Mouse (Mus musculus): ENCODE measurements around the gene Plcd4. TPM values are rescaled to one million over a fixed set of nuclear protein-coding genes. Genes with fewer than 3 reads are reported as not detected.

The Plcd4 gene
- polyA plus RNA-seq, 1 experiment: 1.0 TPM

DNA sequence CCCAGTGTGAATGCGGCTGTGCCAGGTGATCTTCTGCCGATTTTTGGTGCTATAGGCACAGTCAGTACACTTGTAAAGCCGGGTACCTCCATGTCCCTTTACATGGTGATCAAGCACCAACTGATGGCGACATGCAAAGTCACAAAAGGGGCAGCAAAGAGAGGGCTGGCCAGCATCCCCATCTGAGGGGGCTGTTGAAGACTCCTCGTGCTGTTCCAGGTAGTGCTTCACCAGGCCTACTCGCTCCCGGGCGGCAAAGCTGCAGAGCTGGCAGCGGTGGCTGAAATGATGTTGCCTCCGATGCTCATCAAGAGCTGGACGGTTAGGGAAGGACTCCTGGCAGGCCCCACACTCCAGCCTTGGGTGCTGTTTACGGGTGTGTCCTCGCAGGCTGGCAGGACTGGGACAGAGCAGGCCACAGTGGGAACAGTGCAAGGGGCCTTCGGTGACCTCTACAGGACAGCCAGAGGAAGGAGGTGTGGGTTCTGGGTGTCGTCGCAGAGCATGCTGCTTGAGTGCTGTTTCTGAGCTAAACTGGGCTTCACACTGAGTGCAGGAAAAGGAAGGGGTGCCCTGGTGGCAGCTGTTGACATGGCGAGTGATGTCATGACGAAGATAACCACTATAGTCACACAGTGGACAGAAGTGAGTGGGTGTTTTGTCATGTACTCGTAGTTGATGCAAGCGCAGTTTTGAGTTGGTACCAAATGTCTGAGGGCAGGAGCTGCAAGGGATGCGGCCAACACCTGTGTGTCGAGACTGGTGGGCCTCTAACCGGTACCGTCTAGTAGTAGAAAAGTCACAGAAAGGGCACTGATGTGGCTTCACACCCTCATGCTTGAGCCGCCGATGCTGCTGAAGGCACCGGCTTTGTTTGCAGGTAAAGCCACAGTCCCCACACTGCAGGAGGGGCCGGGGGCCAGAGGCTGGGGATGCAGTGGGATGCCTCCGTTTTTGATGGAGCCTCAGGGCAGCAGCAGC lies 27.3 kb downstream of the Plcd4 start:
- Histone ChIP-seq H3K36me3 (ENCODE audit: control insufficient read depth, insufficient read depth, low read length) (peaks cover 5% of the 10 kb centered on the region), H3K27me3 (replicated peaks; ENCODE audit: control insufficient read depth, insufficient read depth, low read length) (no peaks in the 10 kb centered on the region), H3K27ac (ENCODE audit: insufficient read depth, low read depth, low read length) (no peak overlapping the region), H3K4me3 (ENCODE audit: insufficient read depth, low read depth, low read length) (no peak overlapping the region), H3K4me1 (ENCODE audit: control insufficient read depth, insufficient read depth, low read length) (no peaks in the 10 kb centered on the region)
- no peak for TF ChIP-seq CTCF (conservative IDR thresholded peaks at IDR 0.05; ENCODE audit: insufficient read depth, insufficient read length, low read depth, low read length)
- no peak for TF ChIP-seq POLR2A (IDR thresholded peaks at IDR 0.05; ENCODE audit: low read depth, low read length)
- 91% methylated on average over 29 of the region's 29 CpGs for WGBS
- no peak for DNase-seq

DNA sequence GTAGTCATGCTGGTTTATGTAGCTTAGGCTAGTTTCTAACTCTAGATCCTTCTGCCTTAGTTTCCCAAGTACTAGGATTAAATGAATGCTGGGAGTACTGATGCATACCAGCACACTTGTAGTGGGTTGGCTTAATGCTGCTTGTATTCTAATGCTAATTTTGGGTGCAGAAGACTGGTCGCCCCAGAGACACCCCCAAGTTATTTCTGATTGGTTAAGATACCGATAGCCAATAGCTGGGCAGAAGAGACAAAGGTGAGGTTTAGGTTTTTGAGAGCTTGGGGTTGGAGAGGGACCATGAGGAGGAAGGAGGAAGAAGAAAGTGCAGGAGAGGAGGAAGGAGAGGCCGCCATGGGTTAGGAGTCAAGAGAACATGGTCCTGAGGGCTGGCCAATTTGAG lies 39.9 kb downstream of the Plcd4 start:
- no peak overlapping the region for H3K27ac ChIP-seq (ENCODE audit: insufficient read depth, low read depth, low read length)
- TF ChIP-seq CTCF (conservative IDR thresholded peaks at IDR 0.05; ENCODE audit: insufficient read depth, insufficient read length, low read depth, low read length): no peak
- TF ChIP-seq POLR2A (IDR thresholded peaks at IDR 0.05; ENCODE audit: low read depth, low read length): no peak
- H3K4me3 ChIP-seq (ENCODE audit: insufficient read depth, low read depth, low read length): no peak overlapping the region
- 89% methylated on average over 3 of the region's 3 CpGs for WGBS
- no peak for DNase-seq
- H3K36me3 ChIP-seq (ENCODE audit: control insufficient read depth, insufficient read depth, low read length): peaks cover 1% of the 10 kb centered on the region; the same call in 1 of the 2 replicates
- no peaks in the 10 kb centered on the region for H3K27me3 ChIP-seq (replicated peaks; ENCODE audit: control insufficient read depth, insufficient read depth, low read length)
- peaks cover 4% of the 10 kb centered on the region; the same call in 1 of the 2 replicates for H3K4me1 ChIP-seq (ENCODE audit: control insufficient read depth, insufficient read depth, low read length)

GRCm38 (mm10) chr1:74584616-74585398 lies 42.1 kb downstream of the Plcd4 start:
- Histone ChIP-seq H3K36me3 (ENCODE audit: control insufficient read depth, insufficient read depth, low read length) (no peaks in the 10 kb centered on the region; the same call in 1 of the 2 replicates), H3K4me3 (ENCODE audit: insufficient read depth, low read depth, low read length) (no peak overlapping the region), H3K27ac (ENCODE audit: insufficient read depth, low read depth, low read length) (no peak overlapping the region), H3K4me1 (ENCODE audit: control insufficient read depth, insufficient read depth, low read length) (peaks cover 6% of the 10 kb centered on the region; the same call in 1 of the 2 replicates), H3K27me3 (replicated peaks; ENCODE audit: control insufficient read depth, insufficient read depth, low read length) (no peaks in the 10 kb centered on the region)
- DNase-seq: no peak
- no peak for TF ChIP-seq CTCF (conservative IDR thresholded peaks at IDR 0.05; ENCODE audit: insufficient read depth, insufficient read length, low read depth, low read length)
- no peak for TF ChIP-seq POLR2A (IDR thresholded peaks at IDR 0.05; ENCODE audit: low read depth, low read length)
- WGBS: 92% methylated on average over 3 of the region's 3 CpGs

GRCm38 (mm10) chr1:74587233-74587772 lies 44.6 kb downstream of the Plcd4 start:
- Histone ChIP-seq H3K27ac (ENCODE audit: insufficient read depth, low read depth, low read length) (peak overlapping the region; percentile 42), H3K4me1 (ENCODE audit: control insufficient read depth, insufficient read depth, low read length) (peaks cover 6% of the 10 kb centered on the region; the same call in 1 of the 2 replicates), H3K4me3 (ENCODE audit: insufficient read depth, low read depth, low read length) (peak overlapping the region; percentile 60), H3K36me3 (ENCODE audit: control insufficient read depth, insufficient read depth, low read length) (no peaks in the 10 kb centered on the region; the same call in 1 of the 2 replicates), H3K27me3 (replicated peaks; ENCODE audit: control insufficient read depth, insufficient read depth, low read length) (no peaks in the 10 kb centered on the region)
- DNase-seq: no peak
- no peak for TF ChIP-seq POLR2A (IDR thresholded peaks at IDR 0.05; ENCODE audit: low read depth, low read length)
- TF ChIP-seq CTCF (conservative IDR thresholded peaks at IDR 0.05; ENCODE audit: insufficient read depth, insufficient read length, low read depth, low read length): no peak
- under 1% methylated on average over 24 of the region's 24 CpGs for WGBS

DNA sequence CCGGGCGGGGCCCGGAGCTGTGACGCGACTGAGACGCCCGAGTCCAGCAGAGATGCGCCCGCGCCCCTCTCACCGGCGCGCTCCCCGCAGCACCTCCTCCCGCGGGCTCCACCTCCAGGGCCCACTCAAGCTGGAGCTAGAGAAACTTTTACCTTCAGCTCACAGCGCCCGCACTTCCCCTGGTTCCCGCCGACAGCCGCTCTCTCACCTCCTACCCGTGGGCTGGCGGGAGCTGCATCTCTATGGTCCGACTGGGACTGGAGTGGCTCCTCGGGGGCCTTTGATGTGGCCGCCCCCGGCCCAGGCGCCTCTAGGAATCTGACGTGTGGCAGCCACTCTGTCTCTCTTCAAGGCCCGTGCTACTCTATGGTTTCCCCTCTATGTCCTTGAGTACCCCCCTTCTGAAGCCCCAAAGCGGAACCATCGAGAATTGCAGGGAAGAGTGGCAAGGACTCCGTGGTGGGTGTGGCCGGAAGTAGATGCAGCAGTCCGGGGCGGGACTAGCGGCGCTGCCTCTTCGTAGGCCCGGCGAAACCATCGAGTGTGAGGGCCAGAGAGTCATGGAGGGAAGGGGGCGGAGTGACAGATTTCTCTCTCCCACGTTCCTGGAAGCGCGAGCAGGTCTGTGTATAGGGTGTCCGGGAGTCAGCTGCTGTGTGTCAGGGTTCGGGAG lies 45.2 kb downstream of the Plcd4 start, which contains the start of the genes Zfp142 and Bcs1l:
Gene Zfp142, minus strand, starts transcription at position 474 of the 673 bp plus-strand sequence.
Gene Bcs1l, plus strand, starts transcription at position 517 of the 673 bp plus-strand sequence.
- H3K4me1 ChIP-seq (ENCODE audit: control insufficient read depth, insufficient read depth, low read length): peaks cover 6% of the 10 kb centered on the region; the same call in 1 of the 2 replicates
- no peaks in the 10 kb centered on the region for H3K27me3 ChIP-seq (replicated peaks; ENCODE audit: control insufficient read depth, insufficient read depth, low read length)
- WGBS: 1% methylated on average over 48 of the region's 48 CpGs
- peak within 1 kb of the TSS; percentile 42 for H3K27ac ChIP-seq (ENCODE audit: insufficient read depth, low read depth, low read length)
- TF ChIP-seq POLR2A (IDR thresholded peaks at IDR 0.05; ENCODE audit: low read depth, low read length) (no peak), CTCF (conservative IDR thresholded peaks at IDR 0.05; ENCODE audit: insufficient read depth, insufficient read length, low read depth, low read length) (no peak)
- peak; percentile 99 for DNase-seq
- no peaks in the 10 kb centered on the region for H3K36me3 ChIP-seq (ENCODE audit: control insufficient read depth, insufficient read depth, low read length)
- H3K4me3 ChIP-seq (ENCODE audit: insufficient read depth, low read depth, low read length): peak within 1 kb of the TSS; percentile 91

- TF ChIP-seq POLR2A (IDR thresholded peaks at IDR 0.05; ENCODE audit: low read depth, low read length) (no peak), CTCF (conservative IDR thresholded peaks at IDR 0.05; ENCODE audit: insufficient read depth, insufficient read length, low read depth, low read length) (no peak)
- 73% methylated on average over 8 of the region's 8 CpGs for WGBS
- H3K27ac ChIP-seq (ENCODE audit: insufficient read depth, low read depth, low read length): no peak overlapping the region
- H3K27me3 ChIP-seq (replicated peaks; ENCODE audit: control insufficient read depth, insufficient read depth, low read length): no peaks in the 10 kb centered on the region
- H3K36me3 ChIP-seq (ENCODE audit: control insufficient read depth, insufficient read depth, low read length): peaks cover 4% of the 10 kb centered on the region
- H3K4me3 ChIP-seq (ENCODE audit: insufficient read depth, low read depth, low read length): no peak overlapping the region
- H3K4me1 ChIP-seq (ENCODE audit: control insufficient read depth, insufficient read depth, low read length): no peaks in the 10 kb centered on the region
- peak; percentile 32 for DNase-seq
These were observed 51.7 kb downstream of the Plcd4 start for GRCm38 (mm10) chr1:74594434-74594833.

Data from kidney, adult 2 months (tissue).